Mouse (Mus musculus) heart, adult 2 months (tissue): ENCODE data around the gene E130114P18Rik. TPM values are rescaled to one million over a fixed set of nuclear protein-coding genes. Genes with fewer than 3 reads are reported as not detected.

Experiments used
- DNase-seq, 2 experiments: peaks; one replicate each; pipeline ENCODE4 v3.0.0; 2021
- H3K27ac ChIP-seq: fragments of 200-600 bp; 2 replicates; pipeline ENCODE4 v1.8.1; 2022
- H3K27me3 ChIP-seq: fragments of 200-500 bp; 2 replicates; pipeline ENCODE4 v1.6.1; 2012; ENCODE audit warnings: mild to moderate bottlenecking, low read length, inconsistent platforms, mixed read lengths; ENCODE audit not compliant: control insufficient read depth, insufficient read depth
- H3K36me3 ChIP-seq: fragments of 200-500 bp; 2 replicates; pipeline ENCODE4 v1.6.1; 2012; ENCODE audit warnings: low read length, inconsistent platforms; ENCODE audit not compliant: control insufficient read depth, insufficient read depth
- H3K4me1 ChIP-seq: fragments of 200-500 bp; 2 replicates; pipeline ENCODE4 v1.6.1; 2011; ENCODE audit warnings: low read length; ENCODE audit not compliant: control insufficient read depth, insufficient read depth
- H3K4me3 ChIP-seq: fragments of 200-600 bp; 2 replicates; pipeline ENCODE4 v1.8.1; 2022
- H3K79me2 ChIP-seq: fragments of 200-500 bp; replicated peaks from 2 replicates; pipeline ENCODE4 v1.6.1; 2012; ENCODE audit warnings: mild to moderate bottlenecking, inconsistent platforms, low read length, moderate library complexity, mixed read lengths; ENCODE audit not compliant: control insufficient read depth, insufficient read depth
- H3K9ac ChIP-seq: fragments of 200-500 bp; 2 replicates; pipeline ENCODE4 v1.6.1; 2012; ENCODE audit warnings: low read depth, mild to moderate bottlenecking, control low read depth, inconsistent platforms, low read length, mixed read lengths
- CTCF ChIP-seq: fragments of 200-600 bp; IDR thresholded peaks from 2 replicates; pipeline ENCODE4 v1.8.1; 2022; ENCODE audit warnings: antibody characterized with exemption, mild to moderate bottlenecking, moderate library complexity
- EP300 ChIP-seq: fragments of 200-500 bp; IDR thresholded peaks from 2 replicates; pipeline ENCODE4 v1.6.1; 2011; ENCODE audit warnings: low read depth, low read length, control low read depth; ENCODE audit not compliant: insufficient read depth
- POLR2A ChIP-seq: fragments of 200-500 bp; IDR thresholded peaks from 2 replicates; pipeline ENCODE4 v1.6.1; 2011; ENCODE audit warnings: mild to moderate bottlenecking, low read depth, low read length, control low read depth; ENCODE audit not compliant: insufficient read depth
- WGBS: fragments of 180-500 bp; shearing (Covaris S2); methylation state at CpG from one replicate; pipeline ENCODE4 v1.1.7; 2018; 5-methylcytosine and 5-hydroxymethylcytosine counted together
- intact Hi-C: fragments of 180-260 bp; cut with DNase I; formaldehyde crosslinking; loops from one replicate; pipeline ENCODE4 v1.15.1; 2025
- long read RNA-seq: library from polyadenylated mRNA; stranded (forward); transcript quantifications from one replicate; pipeline ENCODE4 v2.0.0, GENCODE M21; 2021
- polyA plus RNA-seq: library from polyadenylated mRNA; depleted of rRNA; stranded (reverse); fragments of >200 nt; gene quantifications from 2 replicates; pipeline ENCODE4 v1.2.3, GENCODE M21; 2012; rRNA removed
- total RNA-seq, 2 experiments: library from RNA; stranded (reverse); gene quantifications; 2 replicates each; pipeline ENCODE4 v1.2.3; 2021

The E130114P18Rik gene
- total RNA-seq (not detected), polyA plus RNA-seq (0.15 TPM in 1 of 2 replicates, not detected in the other)
- long read RNA-seq = 0 reads

- Histone ChIP-seq H3K4me3 (peak within 1 kb of the TSS; percentile 86), H3K79me2 (no peaks in the 10 kb centered on the region), H3K4me1 (peaks cover 6% of the 10 kb centered on the region), H3K27ac (peak within 1 kb of the TSS; percentile 96), H3K36me3 (peaks cover 14% of the 10 kb centered on the region), H3K9ac (peak within 1 kb of the TSS; percentile 100), H3K27me3 (no peaks in the 10 kb centered on the region)
- peak; percentile 80 for DNase-seq
- intact Hi-C loops = loop anchor here (2.0 to 5.0 kb wide), 8 partner anchors 17 to 545 kb away; no protein-coding TSS in a partner anchor
- WGBS = under 1% methylated on average over 37 of the region's 37 CpGs
- TF ChIP-seq CTCF (no peak), POLR2A (peak; percentile 65; the same call in 1 of the 2 replicates), EP300 (no peak)
Observed at GRCm38 (mm10) chr4:97777706-97778176, at the start of gene E130114P18Rik. TSS of gene E130114P18Rik (minus strand) at chr4:97778078.

- no peak for TF ChIP-seq EP300
- TF ChIP-seq CTCF = no peak
- no peak for TF ChIP-seq POLR2A
- H3K9ac ChIP-seq = no peak overlapping the region
Observed at GRCm38 (mm10) chr4:97827115-97827514, 49.2 kb upstream of the E130114P18Rik start.

GRCm38 (mm10) chr4:97825841-97826240 is 48.0 kb upstream of the E130114P18Rik start:
- H3K79me2 ChIP-seq = peaks cover 1% of the 10 kb centered on the region; the same call in 1 of the 2 replicates
- H3K9ac ChIP-seq = no peak overlapping the region
- H3K27ac ChIP-seq = peak overlapping the region; percentile 24
- no peak overlapping the region for H3K4me3 ChIP-seq
- peaks cover 31% of the 10 kb centered on the region for H3K4me1 ChIP-seq
- no peaks in the 10 kb centered on the region for H3K27me3 ChIP-seq
- intact Hi-C loops = no loop called here
- peaks cover 48% of the 10 kb centered on the region for H3K36me3 ChIP-seq
- no peak for TF ChIP-seq CTCF
- no peak for TF ChIP-seq POLR2A
- no peak for TF ChIP-seq EP300
- 64% methylated on average over 4 of the region's 4 CpGs for WGBS
- DNase-seq = no peak

More at GRCm38 (mm10) chr4:97827115-97827514, 49.2 kb upstream of the E130114P18Rik start:
- H3K27ac ChIP-seq = peak overlapping the region; percentile 52
- H3K36me3 ChIP-seq = peaks cover 43% of the 10 kb centered on the region
- 72% methylated on average over 6 of the region's 6 CpGs for WGBS
- no peak for DNase-seq
- peaks cover 25% of the 10 kb centered on the region for H3K4me1 ChIP-seq
- intact Hi-C loops = no loop called here
- no peaks in the 10 kb centered on the region for H3K27me3 ChIP-seq
- H3K4me3 ChIP-seq = no peak overlapping the region
- H3K79me2 ChIP-seq = peaks cover 1% of the 10 kb centered on the region; the same call in 1 of the 2 replicates

GRCm38 (mm10) chr4:97825432-97825831 is 47.6 kb upstream of the E130114P18Rik start:
- intact Hi-C loops = no loop called here
- DNase-seq = no peak
- H3K36me3 ChIP-seq = peaks cover 48% of the 10 kb centered on the region
- peaks cover 1% of the 10 kb centered on the region; the same call in 1 of the 2 replicates for H3K79me2 ChIP-seq
- H3K27me3 ChIP-seq = no peaks in the 10 kb centered on the region
- TF ChIP-seq CTCF (no peak), EP300 (no peak), POLR2A (no peak)
- peaks cover 31% of the 10 kb centered on the region for H3K4me1 ChIP-seq
- H3K4me3 ChIP-seq = no peak overlapping the region
- no peak overlapping the region for H3K9ac ChIP-seq
- 49% methylated on average over 4 of the region's 4 CpGs for WGBS
- peak overlapping the region; percentile 16; the same call in 1 of the 2 replicates for H3K27ac ChIP-seq

- no peak overlapping the region; the same call in 1 of the 2 replicates for H3K9ac ChIP-seq
- DNase-seq = no peak
- H3K27ac ChIP-seq = peak overlapping the region; percentile 54
- H3K4me1 ChIP-seq = peaks cover 31% of the 10 kb centered on the region
- WGBS = 32% methylated on average over 4 of the region's 4 CpGs
- intact Hi-C loops = no loop called here
- no peak overlapping the region for H3K4me3 ChIP-seq
- H3K36me3 ChIP-seq = peaks cover 53% of the 10 kb centered on the region
- no peak for TF ChIP-seq POLR2A
- no peaks in the 10 kb centered on the region for H3K27me3 ChIP-seq
- H3K79me2 ChIP-seq = peaks cover 1% of the 10 kb centered on the region; the same call in 1 of the 2 replicates
Observed at GRCm38 (mm10) chr4:97824451-97824850, 46.6 kb upstream of the E130114P18Rik start.

- TF ChIP-seq EP300 (no peak), CTCF (no peak), POLR2A (no peak)
- H3K27ac ChIP-seq = peak overlapping the region; percentile 54
- WGBS = 53% methylated on average over 6 of the region's 6 CpGs
- H3K4me1 ChIP-seq = peaks cover 34% of the 10 kb centered on the region
- no peak for DNase-seq
- H3K27me3 ChIP-seq = no peaks in the 10 kb centered on the region
- intact Hi-C loops = no loop called here
- no peak overlapping the region for H3K9ac ChIP-seq
- H3K36me3 ChIP-seq = peaks cover 61% of the 10 kb centered on the region
- H3K4me3 ChIP-seq = no peak overlapping the region
- H3K79me2 ChIP-seq = peaks cover 5% of the 10 kb centered on the region; the same call in 1 of the 2 replicates
Observed at GRCm38 (mm10) chr4:97823512-97823911, 45.6 kb upstream of the E130114P18Rik start.
